Mouse (Mus musculus): ENCODE results near the gene Acta2. TPM values are rescaled to one million over a fixed set of nuclear protein-coding genes. Genes with fewer than 3 reads are reported as not detected.
A peak's percentile ranks its signal among the peaks of the same experiment; 100 is the strongest.

The Acta2 gene
- polyA plus RNA-seq, 1 experiment from 2014 or later, result 423 TPM

DNA sequence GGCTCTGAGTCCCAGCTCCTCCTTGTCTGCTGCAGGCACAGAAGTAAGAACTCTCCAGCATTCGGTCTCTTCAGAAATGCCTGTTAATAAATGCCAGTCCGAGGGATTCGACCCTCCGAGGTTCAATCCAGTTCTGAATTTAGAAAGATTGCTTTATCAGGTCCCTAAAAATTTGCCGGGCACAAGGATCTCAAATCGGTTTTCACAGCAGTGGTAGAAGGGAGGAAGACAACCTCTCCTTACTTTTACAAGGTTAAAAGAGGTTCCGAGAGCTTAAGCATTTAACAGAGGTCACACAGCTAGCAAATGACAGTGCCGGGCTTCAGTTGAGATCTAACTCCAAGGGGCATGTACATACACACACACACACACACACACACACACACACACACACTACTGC is 36.0 kb upstream of the Acta2 start:
- WGBS, result 52% methylated on average over 8 of the region's 8 CpGs
- no peak for DNase-seq (ENCODE audit: low spot score)
- Histone ChIP-seq H3K9ac (ENCODE audit: low read depth, low read length) (peak overlapping the region; percentile 67; the same call in 1 of the 2 replicates), H3K4me2 (ENCODE audit: low read depth, low read length) (peak overlapping the region; percentile 93), H3K4me1 (ENCODE audit: control insufficient read depth, insufficient read depth, low read length) (peaks cover 10% of the 10 kb centered on the region), H3K36me3 (ENCODE audit: control insufficient read depth, insufficient read depth, low read length) (no peaks in the 10 kb centered on the region), H3K4me3 (ENCODE audit: low read depth, low read length) (peak overlapping the region; percentile 49), H3K27me3 (replicated peaks; ENCODE audit: control insufficient read depth, insufficient read depth, low read length) (no peaks in the 10 kb centered on the region), H3K27ac (replicated peaks; ENCODE audit: low read depth, low read length) (no peak overlapping the region), H3K9me3 (ENCODE audit: control insufficient read depth, low read length) (no peaks in the 10 kb centered on the region)
- ATAC-seq (ENCODE audit: low read depth), result no peak

DNA sequence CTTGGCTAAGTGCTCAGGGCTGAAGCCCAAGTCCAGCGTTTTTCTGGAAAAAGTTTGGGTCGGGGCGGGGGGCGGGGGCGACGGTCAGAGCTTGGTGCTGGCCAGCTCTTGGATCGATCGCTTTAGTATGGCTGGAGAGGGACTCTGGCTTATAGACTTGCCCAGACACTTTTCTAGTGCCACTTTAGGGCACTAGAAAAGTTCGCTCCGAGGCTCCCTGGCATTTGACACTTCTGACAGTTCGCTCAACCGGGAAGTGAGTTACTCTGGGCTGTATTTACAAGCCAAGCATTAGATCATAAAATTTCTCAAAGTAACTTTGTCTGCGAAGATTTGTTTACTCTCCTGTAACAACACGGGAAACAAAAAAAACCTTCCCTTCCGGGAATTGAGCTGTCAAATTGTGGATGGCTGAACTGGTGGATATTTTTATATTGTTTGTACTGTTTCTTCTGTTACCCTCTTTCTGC is 35.5 kb upstream of the Acta2 start:
- no peaks in the 10 kb centered on the region for H3K27me3 ChIP-seq (replicated peaks; ENCODE audit: control insufficient read depth, insufficient read depth, low read length)
- H3K9me3 ChIP-seq (ENCODE audit: control insufficient read depth, low read length), result no peaks in the 10 kb centered on the region
- WGBS, result 6% methylated on average over 14 of the region's 15 CpGs
- H3K27ac ChIP-seq (replicated peaks; ENCODE audit: low read depth, low read length), result no peak overlapping the region
- H3K4me2 ChIP-seq (ENCODE audit: low read depth, low read length), result peak overlapping the region; percentile 93
- 0 out of 2 replicates have a peak, but pooled peaks have one; percentile 9 for ATAC-seq (ENCODE audit: low read depth)
- peak overlapping the region; percentile 67 for H3K9ac ChIP-seq (ENCODE audit: low read depth, low read length)
- H3K36me3 ChIP-seq (ENCODE audit: control insufficient read depth, insufficient read depth, low read length), result no peaks in the 10 kb centered on the region
- H3K4me1 ChIP-seq (ENCODE audit: control insufficient read depth, insufficient read depth, low read length), result peaks cover 10% of the 10 kb centered on the region
- DNase-seq (ENCODE audit: low spot score), result peak; percentile 11
- H3K4me3 ChIP-seq (ENCODE audit: low read depth, low read length), result peak overlapping the region; percentile 49

DNA sequence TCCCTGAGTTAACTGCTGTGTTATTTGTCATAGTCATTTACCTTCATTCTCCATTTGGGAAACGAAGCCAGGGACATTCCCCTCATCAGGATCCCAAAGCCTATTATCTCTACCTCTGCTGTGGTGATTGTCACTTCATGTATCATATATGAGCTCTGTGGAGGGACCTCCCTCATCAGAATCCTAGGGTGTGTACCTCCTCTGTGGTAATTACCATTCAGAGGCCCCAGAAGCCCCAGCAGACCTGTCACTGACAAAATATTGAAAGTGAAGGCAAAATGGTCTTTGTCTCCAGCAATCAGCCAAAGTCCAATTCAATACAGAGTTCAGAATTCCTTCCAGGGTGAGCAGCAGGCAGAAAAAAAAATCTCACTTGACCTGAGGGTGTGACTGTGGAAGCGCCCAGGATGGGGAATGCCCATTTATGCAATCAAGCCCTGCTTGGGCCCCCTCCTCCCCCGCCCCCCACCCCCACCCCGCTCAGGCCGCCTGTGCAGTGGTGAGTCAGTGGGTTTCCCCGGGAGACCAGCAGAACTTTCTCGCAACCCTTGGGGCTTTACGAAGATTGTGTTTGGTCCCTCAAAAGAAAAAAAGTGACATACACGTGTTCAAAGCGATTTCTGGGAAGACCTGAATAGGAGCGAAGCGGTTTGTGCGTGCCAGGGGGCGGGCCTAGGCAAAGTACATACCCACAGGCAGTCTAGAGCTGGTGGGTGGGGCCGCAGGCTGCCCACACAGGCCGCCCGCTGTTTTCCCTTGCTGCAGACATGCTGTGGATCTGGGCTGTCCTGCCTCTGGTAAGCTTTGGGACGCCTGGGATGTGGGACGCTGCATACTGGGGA is 34.8 kb upstream of the Acta2 start, which contains the start of gene Fas:
Gene Fas, plus strand, starts transcription at position 719 of the 842 bp plus-strand sequence.
- peaks cover 10% of the 10 kb centered on the region for H3K4me1 ChIP-seq (ENCODE audit: control insufficient read depth, insufficient read depth, low read length)
- no peaks in the 10 kb centered on the region for H3K9me3 ChIP-seq (ENCODE audit: control insufficient read depth, low read length)
- DNase-seq (ENCODE audit: low spot score) (peak; percentile 88), ATAC-seq (ENCODE audit: low read depth) (peak; percentile 96)
- peak within 1 kb of the TSS; percentile 67 for H3K9ac ChIP-seq (ENCODE audit: low read depth, low read length)
- no peak within 1 kb of the TSS for H3K27ac ChIP-seq (replicated peaks; ENCODE audit: low read depth, low read length)
- 5% methylated on average over 16 of the region's 19 CpGs for WGBS
- H3K4me3 ChIP-seq (ENCODE audit: low read depth, low read length), result peak within 1 kb of the TSS; percentile 49
- no peaks in the 10 kb centered on the region for H3K36me3 ChIP-seq (ENCODE audit: control insufficient read depth, insufficient read depth, low read length)
- H3K4me2 ChIP-seq (ENCODE audit: low read depth, low read length), result peak within 1 kb of the TSS; percentile 93
- no peaks in the 10 kb centered on the region for H3K27me3 ChIP-seq (replicated peaks; ENCODE audit: control insufficient read depth, insufficient read depth, low read length)

DNA sequence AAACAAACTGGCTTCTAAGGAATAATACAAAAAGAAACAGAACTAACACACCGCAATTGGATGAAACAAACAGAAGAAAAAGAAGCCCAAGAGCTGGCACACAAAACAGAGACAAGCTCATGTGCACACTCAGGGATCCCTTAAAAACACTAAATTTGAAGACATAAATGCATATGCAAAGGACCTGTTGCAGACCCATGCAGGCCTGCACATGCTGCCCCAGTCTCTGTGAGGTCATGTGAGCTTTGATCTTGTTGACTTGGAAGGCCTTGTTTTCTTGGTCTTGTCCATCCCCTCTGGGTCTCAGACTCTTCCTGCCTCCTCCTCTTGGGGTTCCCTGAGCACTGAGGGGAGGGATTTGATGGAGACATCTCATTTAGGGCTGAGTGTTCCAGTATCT is 33.3 kb upstream of the Acta2 start:
- Histone ChIP-seq H3K4me3 (ENCODE audit: low read depth, low read length) (no peak overlapping the region), H3K9me3 (ENCODE audit: control insufficient read depth, low read length) (no peaks in the 10 kb centered on the region), H3K27ac (replicated peaks; ENCODE audit: low read depth, low read length) (no peak overlapping the region), H3K4me2 (ENCODE audit: low read depth, low read length) (no peak overlapping the region), H3K4me1 (ENCODE audit: control insufficient read depth, insufficient read depth, low read length) (peaks cover 10% of the 10 kb centered on the region), H3K27me3 (replicated peaks; ENCODE audit: control insufficient read depth, insufficient read depth, low read length) (no peaks in the 10 kb centered on the region), H3K9ac (ENCODE audit: low read depth, low read length) (no peak overlapping the region), H3K36me3 (ENCODE audit: control insufficient read depth, insufficient read depth, low read length) (no peaks in the 10 kb centered on the region)
- ATAC-seq (ENCODE audit: low read depth) (no peak), DNase-seq (ENCODE audit: low spot score) (no peak)
- whole genome bisulfite sequencing, result 92% methylated on average over 1 of the region's 1 CpGs

DNA sequence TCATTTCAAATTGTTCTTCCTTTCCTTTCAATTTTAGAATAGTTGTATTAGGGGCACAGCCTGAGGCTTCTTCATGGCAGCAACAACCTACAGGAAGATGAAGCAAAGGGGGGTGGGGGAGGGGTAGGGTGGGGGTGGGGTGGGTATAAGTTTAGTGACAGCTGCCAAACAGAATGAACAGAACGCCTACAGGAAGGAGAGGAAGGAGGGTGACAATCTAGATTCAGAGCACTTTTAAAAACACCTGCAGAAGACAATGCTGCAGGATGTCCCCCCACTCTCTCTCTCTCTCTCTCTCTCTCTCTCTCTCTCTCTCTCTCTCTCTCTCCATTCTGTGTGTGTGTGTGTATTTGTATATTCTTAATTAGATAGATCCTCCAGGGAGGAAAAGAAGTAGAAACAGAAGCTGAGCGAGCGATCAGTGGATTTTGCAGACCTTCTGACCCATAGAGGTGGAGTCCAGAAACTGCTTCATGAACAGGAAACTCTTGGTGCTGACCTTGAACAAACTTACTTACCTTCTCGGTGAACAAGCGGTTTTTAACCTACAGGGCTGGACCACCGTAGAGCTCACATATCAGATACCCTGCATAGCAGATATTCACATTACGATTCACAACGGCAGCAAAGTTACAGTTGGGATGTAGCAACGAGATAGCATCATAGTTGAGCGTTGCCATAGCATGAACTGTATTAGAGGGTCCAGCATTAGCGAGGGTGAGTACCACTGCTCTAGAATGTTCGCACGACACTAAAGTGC is 32.4 kb upstream of the Acta2 start:
- Histone ChIP-seq H3K36me3 (ENCODE audit: control insufficient read depth, insufficient read depth, low read length) (no peaks in the 10 kb centered on the region), H3K27me3 (replicated peaks; ENCODE audit: control insufficient read depth, insufficient read depth, low read length) (no peaks in the 10 kb centered on the region), H3K9ac (ENCODE audit: low read depth, low read length) (no peak overlapping the region), H3K4me3 (ENCODE audit: low read depth, low read length) (no peak overlapping the region), H3K4me2 (ENCODE audit: low read depth, low read length) (no peak overlapping the region), H3K4me1 (ENCODE audit: control insufficient read depth, insufficient read depth, low read length) (peaks cover 10% of the 10 kb centered on the region), H3K9me3 (ENCODE audit: control insufficient read depth, low read length) (no peaks in the 10 kb centered on the region), H3K27ac (replicated peaks; ENCODE audit: low read depth, low read length) (no peak overlapping the region)
- 70% methylated on average over 13 of the region's 13 CpGs for WGBS
- ATAC-seq (ENCODE audit: low read depth), result no peak
- DNase-seq (ENCODE audit: low spot score), result no peak

DNA sequence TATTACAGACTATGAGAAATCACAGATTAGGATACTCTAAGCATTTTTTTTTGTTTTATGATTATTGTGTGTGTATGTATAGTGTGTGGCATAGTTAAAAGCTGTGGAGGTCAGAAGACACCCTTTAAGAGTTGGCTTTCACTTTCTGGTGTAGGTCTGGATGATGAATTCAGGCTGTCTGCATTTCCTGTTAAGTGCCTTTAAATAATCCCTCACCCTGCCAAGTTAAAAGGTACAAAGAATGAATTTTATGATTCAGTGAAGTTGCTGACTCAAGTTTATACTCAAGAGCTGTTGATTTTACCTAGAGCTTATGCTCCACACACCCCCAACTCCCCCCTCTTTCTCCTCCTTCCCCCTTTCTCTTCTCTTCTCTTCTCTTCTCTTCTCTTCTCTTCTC is 31.8 kb upstream of the Acta2 start:
- H3K9ac ChIP-seq (ENCODE audit: low read depth, low read length), result no peak overlapping the region
- no peaks in the 10 kb centered on the region for H3K27me3 ChIP-seq (replicated peaks; ENCODE audit: control insufficient read depth, insufficient read depth, low read length)
- H3K36me3 ChIP-seq (ENCODE audit: control insufficient read depth, insufficient read depth, low read length), result no peaks in the 10 kb centered on the region
- H3K4me2 ChIP-seq (ENCODE audit: low read depth, low read length), result no peak overlapping the region
- no peak for DNase-seq (ENCODE audit: low spot score)
- H3K4me1 ChIP-seq (ENCODE audit: control insufficient read depth, insufficient read depth, low read length), result peaks cover 10% of the 10 kb centered on the region
- no peak for ATAC-seq (ENCODE audit: low read depth)
- H3K9me3 ChIP-seq (ENCODE audit: control insufficient read depth, low read length), result no peaks in the 10 kb centered on the region
- H3K4me3 ChIP-seq (ENCODE audit: low read depth, low read length), result no peak overlapping the region
- no peak overlapping the region for H3K27ac ChIP-seq (replicated peaks; ENCODE audit: low read depth, low read length)

DNA sequence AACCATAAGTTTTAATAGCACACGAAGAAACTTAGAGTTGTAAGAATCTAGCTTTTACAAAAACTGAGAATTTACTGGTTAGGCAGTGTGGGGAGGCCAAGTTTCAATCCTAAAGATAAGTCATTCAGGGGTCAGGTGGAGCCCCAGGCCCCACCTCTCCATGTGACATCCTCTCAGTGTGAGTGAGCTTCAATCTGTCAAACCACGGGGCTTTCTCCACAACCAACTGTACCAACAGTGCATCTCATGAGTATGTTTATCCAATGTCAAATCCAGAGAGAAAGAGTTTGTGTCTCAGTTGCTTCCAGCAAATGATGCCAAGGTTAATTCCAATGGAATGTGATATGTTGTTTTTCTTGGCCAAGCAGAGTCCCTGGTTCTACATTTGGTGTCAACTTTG is 29.4 kb upstream of the Acta2 start:
- no peak overlapping the region for H3K27ac ChIP-seq (replicated peaks; ENCODE audit: low read depth, low read length)
- DNase-seq (ENCODE audit: low spot score), result no peak
- ATAC-seq (ENCODE audit: low read depth), result no peak
- H3K4me1 ChIP-seq (ENCODE audit: control insufficient read depth, insufficient read depth, low read length), result no peaks in the 10 kb centered on the region; the same call in 1 of the 2 replicates
- H3K9ac ChIP-seq (ENCODE audit: low read depth, low read length), result no peak overlapping the region
- H3K27me3 ChIP-seq (replicated peaks; ENCODE audit: control insufficient read depth, insufficient read depth, low read length), result no peaks in the 10 kb centered on the region
- no peak overlapping the region for H3K4me2 ChIP-seq (ENCODE audit: low read depth, low read length)
- no peaks in the 10 kb centered on the region for H3K9me3 ChIP-seq (ENCODE audit: control insufficient read depth, low read length)
- H3K4me3 ChIP-seq (ENCODE audit: low read depth, low read length), result no peak overlapping the region
- H3K36me3 ChIP-seq (ENCODE audit: control insufficient read depth, insufficient read depth, low read length), result no peaks in the 10 kb centered on the region
- WGBS, result 53% methylated on average over 2 of the region's 2 CpGs

DNA sequence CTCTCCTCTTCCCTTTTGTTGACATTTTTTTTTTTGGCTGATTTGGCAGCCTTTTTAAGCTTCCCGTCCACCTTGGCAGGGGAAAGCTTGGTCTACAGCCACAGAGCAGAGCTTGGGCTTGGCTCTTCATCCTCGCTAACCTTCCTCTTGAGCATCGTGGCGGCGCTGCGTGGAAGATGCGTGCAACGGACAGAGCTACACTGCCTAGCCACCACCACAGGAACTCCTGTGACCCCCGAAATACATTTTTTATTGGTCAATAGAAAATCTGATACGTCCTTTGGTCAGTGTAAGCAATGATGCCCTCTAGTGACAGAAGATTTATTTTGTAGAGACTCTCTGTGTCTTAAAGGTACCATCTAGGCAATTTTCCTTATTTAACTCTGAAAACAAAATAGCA is 29.0 kb upstream of the Acta2 start:
- no peaks in the 10 kb centered on the region for H3K27me3 ChIP-seq (replicated peaks; ENCODE audit: control insufficient read depth, insufficient read depth, low read length)
- no peak overlapping the region for H3K4me2 ChIP-seq (ENCODE audit: low read depth, low read length)
- DNase-seq (ENCODE audit: low spot score) (no peak), ATAC-seq (ENCODE audit: low read depth) (no peak)
- H3K4me3 ChIP-seq (ENCODE audit: low read depth, low read length), result no peak overlapping the region
- H3K4me1 ChIP-seq (ENCODE audit: control insufficient read depth, insufficient read depth, low read length), result no peaks in the 10 kb centered on the region
- no peaks in the 10 kb centered on the region for H3K9me3 ChIP-seq (ENCODE audit: control insufficient read depth, low read length)
- H3K27ac ChIP-seq (replicated peaks; ENCODE audit: low read depth, low read length), result no peak overlapping the region
- H3K9ac ChIP-seq (ENCODE audit: low read depth, low read length), result no peak overlapping the region
- WGBS, result 62% methylated on average over 10 of the region's 10 CpGs
- H3K36me3 ChIP-seq (ENCODE audit: control insufficient read depth, insufficient read depth, low read length), result no peaks in the 10 kb centered on the region
